Mouse (Mus musculus): ENCODE data around the gene Gm20388.

- TF ChIP-seq POLR2A (IDR thresholded peaks at IDR 0.05; ENCODE audit: extremely low read depth, insufficient read depth, low read length) (no peak), CTCF (IDR thresholded peaks at IDR 0.05; ENCODE audit: extremely low read depth, insufficient read depth, low read length) (no peak)
Measured at GRCm38 (mm10) chr8:124070363-124071324, 4160.0 kb downstream of the Gm20388 start.

Data from cortical plate, adult 2 months (tissue).